Mouse (Mus musculus): ENCODE measurements at regions not wholly inside any gene's neighbourhood (a gene's known extent, or its start where the extent isn't known, plus 50 kb on each side); places are given as distances from the start of the nearest gene placed in this dataset.

GRCm38 (mm10) chr5:85594413-85595081, 470.8 kb downstream of the Cenpc1 start:
- TF ChIP-seq CTCF (IDR thresholded peaks at IDR 0.05; ENCODE audit: low read depth, low read length) (no peak), POLR2A (IDR thresholded peaks at IDR 0.05; ENCODE audit: extremely low read depth, insufficient read depth, low read length) (no peak)

All from liver, adult 2 months (tissue).